Mouse (Mus musculus): ENCODE results near the gene Smarcc2.

GRCm38 (mm10) chr10:128442718-128443117 lies 16.3 kb upstream of the Smarcc2 start:
- no peak for TF ChIP-seq CTCF (IDR thresholded peaks at IDR 0.05; ENCODE audit: control insufficient read depth, insufficient read depth, insufficient read length)
- TF ChIP-seq CEBPB (IDR thresholded peaks at IDR 0.05; ENCODE audit: low read depth): no peak
- TF ChIP-seq USF1 (IDR thresholded peaks at IDR 0.05; ENCODE audit: low read depth): no peak

Data from C2C12 (cell line).